Mouse (Mus musculus) C2C12 (cell line): ENCODE data around the gene Ppef2.

Experiments
- CTCF ChIP-seq: IDR thresholded peaks from one replicate; pipeline ENCODE4 v1.5.1; 2011; ENCODE audit not compliant: control insufficient read depth, insufficient read depth, insufficient read length
- MAX ChIP-seq: IDR thresholded peaks from one replicate; pipeline ENCODE4 v1.6.1; 2011; ENCODE audit warnings: mild to moderate bottlenecking, control low read depth
- USF1 ChIP-seq: IDR thresholded peaks from one replicate; pipeline ENCODE4 v1.6.1; 2011; ENCODE audit warnings: low read depth, mild to moderate bottlenecking, control low read depth, moderate library complexity

DNA sequence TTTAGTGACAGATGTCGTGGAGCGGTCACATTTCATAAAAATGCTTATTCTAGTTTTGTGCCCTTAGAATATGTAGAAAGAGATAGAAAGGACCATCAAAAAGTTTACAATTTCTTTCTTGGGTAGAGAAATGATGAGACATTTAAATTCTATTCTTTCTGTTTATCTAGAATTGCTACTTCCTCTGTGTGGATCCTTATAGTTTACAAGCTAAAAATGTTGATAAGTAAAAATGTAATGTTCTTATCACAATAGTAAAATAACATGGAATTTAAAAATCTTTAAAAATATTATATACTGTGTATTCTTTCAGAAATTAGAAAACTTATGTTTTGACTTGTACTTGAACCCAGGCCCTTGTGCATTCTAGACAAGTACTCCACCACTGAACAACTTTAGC, 11.2 kb downstream of the Ppef2 start:
- no peak for TF ChIP-seq CTCF
- TF ChIP-seq USF1, result no peak
- no peak for TF ChIP-seq MAX
